Mouse (Mus musculus) lung, adult 2 months (tissue): Measurements from ENCODE around the gene Lrmda.

Source experiments
- CTCF ChIP-seq: fragments of 200-500 bp; IDR thresholded peaks from 2 replicates; pipeline ENCODE4 v1.5.1; 2011; ENCODE audit warnings: mild to moderate bottlenecking, low read length, control low read depth; ENCODE audit not compliant: insufficient read depth
- POLR2A ChIP-seq: fragments of 200-500 bp; IDR thresholded peaks from 2 replicates; pipeline ENCODE4 v1.6.1; 2011; ENCODE audit warnings: low read depth, mild to moderate bottlenecking, control low read depth, low read length, borderline replicate concordance; ENCODE audit errors: extremely low read depth

DNA sequence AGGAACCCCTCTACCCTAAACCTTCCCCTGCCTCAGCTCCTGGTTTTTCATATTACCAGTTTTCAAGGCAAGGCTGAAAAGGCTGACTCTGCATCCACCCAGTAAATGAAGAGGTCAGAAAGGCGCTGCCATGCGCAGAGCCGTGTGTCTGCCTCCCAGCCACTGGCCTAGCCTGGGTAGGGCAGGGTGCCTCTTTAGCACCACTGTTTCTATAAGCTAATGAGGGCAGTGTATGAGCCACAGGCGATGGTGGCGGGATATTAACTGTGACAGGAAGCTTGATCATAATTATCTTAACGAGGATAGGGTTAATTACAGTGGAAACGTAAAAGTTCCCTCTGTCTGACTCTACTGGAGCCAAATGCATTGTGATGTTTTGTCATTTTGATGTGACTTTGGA, 554.1 kb downstream of the Lrmda start:
- no peak for TF ChIP-seq POLR2A
- no peak for TF ChIP-seq CTCF
